Mouse (Mus musculus) megakaryocyte, embryonic 14.5 days (primary cell): ENCODE data around the gene Pfn4. TPM values are rescaled to one million over a fixed set of nuclear protein-coding genes. Genes with fewer than 3 reads are reported as not detected.
"Not testable (repeated sequence)": the region's sequence is repeated elsewhere in the genome, so short reads cannot be mapped to it uniquely, and the experiment has no call there.

Experiments
- H3K27me3 ChIP-seq: replicated peaks from 2 replicates; pipeline ENCODE3; 2012; ENCODE audit warnings: inconsistent platforms
- H3K36me3 ChIP-seq: replicated peaks from 2 replicates; pipeline ENCODE3; 2012; ENCODE audit warnings: low read length, inconsistent platforms, mixed read lengths
- H3K4me1 ChIP-seq: 2 replicates; pipeline ENCODE4 v1.6.1; 2012; ENCODE audit warnings: inconsistent platforms
- H3K4me3 ChIP-seq: replicated peaks from 2 replicates; pipeline ENCODE3; 2012; ENCODE audit warnings: moderate library complexity, mild to moderate bottlenecking, inconsistent platforms
- H3K9me3 ChIP-seq: 2 replicates; pipeline ENCODE4 v1.6.1; 2012; ENCODE audit warnings: inconsistent platforms
- FLI1 ChIP-seq: IDR thresholded peaks from 2 replicates; pipeline ENCODE4 v1.6.1; 2012; ENCODE audit warnings: low read length, inconsistent platforms, mixed read lengths
- GATA1 ChIP-seq: IDR thresholded peaks from 3 replicates; pipeline ENCODE4 v1.6.1; 2012; ENCODE audit warnings: mixed read lengths, low read length, inconsistent platforms, borderline replicate concordance
- polyA plus RNA-seq: library from polyadenylated mRNA; stranded (reverse); fragments of >175 nt; gene quantifications from 2 replicates; pipeline ENCODE4 v1.2.3, GENCODE M21; 2012; ENCODE audit warnings: low replicate concordance; ENCODE audit not compliant: insufficient read depth

Gene Pfn4
- polyA plus RNA-seq, 1 experiment, result 0.40 TPM

GRCm38 (mm10) chr12:4783598-4783997 is 14.8 kb downstream of the Pfn4 start:
- H3K4me1 ChIP-seq, result peaks cover 26% of the 10 kb centered on the region
- TF ChIP-seq GATA1 (no peak), FLI1 (no peak)
- peaks cover 14% of the 10 kb centered on the region for H3K9me3 ChIP-seq
- peaks cover under 1% of the 10 kb centered on the region for H3K36me3 ChIP-seq
- peak overlapping the region; percentile 70 for H3K4me3 ChIP-seq
- H3K27me3 ChIP-seq, result peaks cover 2% of the 10 kb centered on the region

- no peak for TF ChIP-seq GATA1
- TF ChIP-seq FLI1, result no peak
- H3K36me3 ChIP-seq, result no peaks in the 10 kb centered on the region
- peaks cover 21% of the 10 kb centered on the region for H3K4me1 ChIP-seq
- peaks cover 2% of the 10 kb centered on the region for H3K27me3 ChIP-seq
- H3K4me3 ChIP-seq, result no peak overlapping the region
- peaks cover 14% of the 10 kb centered on the region for H3K9me3 ChIP-seq
These were observed 15.6 kb downstream of the Pfn4 start for GRCm38 (mm10) chr12:4784466-4784865.

- peaks cover 17% of the 10 kb centered on the region for H3K4me1 ChIP-seq
These were observed 19.3 kb downstream of the Pfn4 start for GRCm38 (mm10) chr12:4788128-4788527.

GRCm38 (mm10) chr12:4793718-4794117 is 24.9 kb downstream of the Pfn4 start:
- Histone ChIP-seq H3K4me1 (peaks cover 27% of the 10 kb centered on the region), H3K36me3 (peaks cover 4% of the 10 kb centered on the region), H3K27me3 (peaks cover 4% of the 10 kb centered on the region), H3K9me3 (peaks cover 5% of the 10 kb centered on the region; the same call in 1 of the 2 replicates), H3K4me3 (peak overlapping the region; percentile 19)
- TF ChIP-seq GATA1 (no peak), FLI1 (no peak)

More at GRCm38 (mm10) chr12:4788128-4788527, 19.3 kb downstream of the Pfn4 start:
- H3K36me3 ChIP-seq, H3K4me3 ChIP-seq, H3K27me3 ChIP-seq: not testable (repeated sequence)
- H3K9me3 ChIP-seq, result peaks cover 20% of the 10 kb centered on the region

GRCm38 (mm10) chr12:4797471-4797870 is 28.6 kb downstream of the Pfn4 start:
- H3K36me3 ChIP-seq, H3K27me3 ChIP-seq, H3K4me3 ChIP-seq: not testable (repeated sequence)
- Histone ChIP-seq H3K4me1 (peaks cover 27% of the 10 kb centered on the region), H3K9me3 (peaks cover 14% of the 10 kb centered on the region)

GRCm38 (mm10) chr12:4811036-4811435 is 42.2 kb downstream of the Pfn4 start:
- H3K4me3 ChIP-seq, result no peak overlapping the region
- peaks cover 10% of the 10 kb centered on the region for H3K9me3 ChIP-seq
- peaks cover 15% of the 10 kb centered on the region for H3K27me3 ChIP-seq
- H3K4me1 ChIP-seq, result peaks cover 9% of the 10 kb centered on the region
- TF ChIP-seq FLI1 (no peak), GATA1 (no peak)
- H3K36me3 ChIP-seq, result no peaks in the 10 kb centered on the region

GRCm38 (mm10) chr12:4811705-4812104 is 42.9 kb downstream of the Pfn4 start:
- Histone ChIP-seq H3K36me3 (no peaks in the 10 kb centered on the region), H3K4me1 (peaks cover 13% of the 10 kb centered on the region), H3K27me3 (peaks cover 15% of the 10 kb centered on the region), H3K4me3 (no peak overlapping the region), H3K9me3 (peaks cover 10% of the 10 kb centered on the region)
- TF ChIP-seq GATA1 (no peak), FLI1 (no peak)

- no peaks in the 10 kb centered on the region for H3K36me3 ChIP-seq
- H3K27me3 ChIP-seq, result peaks cover 15% of the 10 kb centered on the region
- H3K4me3 ChIP-seq, result no peak overlapping the region
- TF ChIP-seq GATA1 (no peak), FLI1 (no peak)
- peaks cover 20% of the 10 kb centered on the region for H3K4me1 ChIP-seq
- H3K9me3 ChIP-seq, result peaks cover 10% of the 10 kb centered on the region
These were observed 44.8 kb downstream of the Pfn4 start for GRCm38 (mm10) chr12:4813636-4814035.

GRCm38 (mm10) chr12:4816680-4817360 is 48.0 kb downstream of the Pfn4 start:
- TF ChIP-seq GATA1 (no peak), FLI1 (no peak)

GRCm38 (mm10) chr12:4817361-4818101 is 48.7 kb downstream of the Pfn4 start, which contains the start of gene Sf3b6:
Gene Sf3b6, plus strand, starts transcription at chr12:4817544.
- Histone ChIP-seq H3K4me3 (peak within 1 kb of the TSS; percentile 100), H3K27me3 (peaks cover 5% of the 10 kb centered on the region), H3K4me1 (peaks cover 36% of the 10 kb centered on the region), H3K9me3 (no peaks in the 10 kb centered on the region), H3K36me3 (peaks cover 32% of the 10 kb centered on the region)
- TF ChIP-seq GATA1 (no peak), FLI1 (peak; percentile 94)

More at GRCm38 (mm10) chr12:4816680-4817360, 48.0 kb downstream of the Pfn4 start:
- Histone ChIP-seq H3K4me3 (peak overlapping the region; percentile 100), H3K27me3 (peaks cover 6% of the 10 kb centered on the region), H3K4me1 (peaks cover 36% of the 10 kb centered on the region), H3K36me3 (peaks cover 25% of the 10 kb centered on the region), H3K9me3 (no peaks in the 10 kb centered on the region)
